Mouse (Mus musculus) kidney, embryonic 16.5 days (tissue): Measurements from ENCODE around the gene Msmp. TPM values are rescaled to one million over a fixed set of nuclear protein-coding genes. Genes with fewer than 3 reads are reported as not detected.
"Not testable (repeated sequence)": the region's sequence is repeated elsewhere in the genome, so short reads cannot be mapped to it uniquely, and the experiment has no call there.

ENCODE experiments used
- ATAC-seq: fragments of 200-750 bp; cut with Nextera tagmentation; 2 replicates; pipeline ENCODE4 v1.8.0; 2017; ENCODE audit warnings: moderate TSS enrichment; ENCODE audit not compliant: low FRiP score, low TSS enrichment
- H3K27ac ChIP-seq: fragments of 300-500 bp; sonication (generic); 2 replicates; pipeline ENCODE4 v1.5.1; 2014; ENCODE audit warnings: low read length
- H3K27me3 ChIP-seq: fragments of 300-500 bp; sonication (generic); 2 replicates; pipeline ENCODE4 v1.6.1; 2014; ENCODE audit warnings: low read length, control low read depth, mixed read lengths; ENCODE audit not compliant: insufficient read depth
- H3K36me3 ChIP-seq: fragments of 300-500 bp; sonication (generic); 2 replicates; pipeline ENCODE4 v1.6.1; 2014; ENCODE audit warnings: low read length, control low read depth, mixed read lengths; ENCODE audit not compliant: insufficient read depth
- H3K4me1 ChIP-seq: fragments of 300-500 bp; sonication (generic); 2 replicates; pipeline ENCODE4 v1.6.1; 2014; ENCODE audit warnings: low read length, control low read depth, mixed read lengths; ENCODE audit not compliant: insufficient read depth
- H3K4me2 ChIP-seq: fragments of 300-500 bp; sonication (generic); replicated peaks from 2 replicates; pipeline ENCODE4 v1.6.1; 2014; ENCODE audit warnings: low read depth, low read length
- H3K4me3 ChIP-seq: fragments of 300-500 bp; sonication (generic); 2 replicates; pipeline ENCODE4 v1.5.1; 2014; ENCODE audit warnings: mild to moderate bottlenecking, low read length
- H3K9ac ChIP-seq: fragments of 300-500 bp; sonication (generic); replicated peaks from 2 replicates; pipeline ENCODE4 v1.6.1; 2014; ENCODE audit warnings: low read length
- H3K9me3 ChIP-seq: fragments of 300-500 bp; sonication (generic); 2 replicates; pipeline ENCODE4 v1.6.1; 2016; ENCODE audit warnings: low read length, control low read depth
- WGBS: fragments of 180-500 bp; shearing (Covaris S2); extraction: QIAGEN DNeasy Blood & Tissue Kit; methylation state at CpG from one replicate; pipeline ENCODE4 v1.1.7; 2014; 5-methylcytosine and 5-hydroxymethylcytosine counted together
- polyA plus RNA-seq: library from polyadenylated mRNA; unstranded; fragments of >200 nt; fragmentation: Nextera tagmentation; extraction: Ambion mirVana; gene quantifications from 2 replicates; pipeline ENCODE4 v1.2.1, GENCODE M21; 2015

Msmp gene
- polyA plus RNA-seq, 1 experiment from 2014 or later = 3.1 TPM

DNA sequence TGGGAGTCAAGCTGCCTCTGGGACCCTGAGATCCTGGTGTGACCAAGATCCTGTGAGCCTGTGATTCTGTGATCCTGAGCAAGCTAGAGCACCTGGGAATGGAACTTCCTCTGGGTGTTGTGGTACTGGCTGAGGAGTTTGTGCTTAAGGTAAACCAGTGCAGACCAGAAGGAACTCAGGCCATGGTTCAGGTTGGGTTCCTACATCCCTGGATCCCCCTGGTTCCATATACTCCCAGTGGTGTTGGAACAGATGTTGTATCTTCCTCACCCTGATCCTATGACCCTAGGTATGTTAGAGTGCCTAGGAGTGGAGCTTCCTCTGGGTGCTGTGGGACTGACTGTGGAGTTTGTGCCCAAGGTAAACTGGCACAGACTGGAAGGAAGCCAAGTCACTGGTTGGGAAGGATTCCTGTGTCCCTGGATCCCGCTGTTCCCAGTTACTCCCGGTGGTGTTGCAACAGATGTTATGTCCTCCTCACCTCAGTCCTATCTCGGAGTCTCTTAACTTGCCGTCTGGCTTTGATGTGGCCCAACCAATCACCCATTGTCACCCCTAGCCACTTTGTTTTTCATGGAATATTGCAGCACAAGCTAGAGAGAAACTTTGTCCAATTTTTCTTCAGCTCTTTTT lies 36.0 kb upstream of the Msmp start:
- H3K4me1 ChIP-seq = no peaks in the 10 kb centered on the region
- H3K4me3 ChIP-seq = no peak overlapping the region
- no peak overlapping the region for H3K4me2 ChIP-seq
- no peak overlapping the region for H3K27ac ChIP-seq
- no peak overlapping the region for H3K9ac ChIP-seq
- no peak for ATAC-seq
- H3K36me3 ChIP-seq = no peaks in the 10 kb centered on the region
- H3K27me3 ChIP-seq = no peaks in the 10 kb centered on the region
- H3K9me3 ChIP-seq = peaks cover 8% of the 10 kb centered on the region
- 64% methylated on average over 4 of the region's 4 CpGs for WGBS

DNA sequence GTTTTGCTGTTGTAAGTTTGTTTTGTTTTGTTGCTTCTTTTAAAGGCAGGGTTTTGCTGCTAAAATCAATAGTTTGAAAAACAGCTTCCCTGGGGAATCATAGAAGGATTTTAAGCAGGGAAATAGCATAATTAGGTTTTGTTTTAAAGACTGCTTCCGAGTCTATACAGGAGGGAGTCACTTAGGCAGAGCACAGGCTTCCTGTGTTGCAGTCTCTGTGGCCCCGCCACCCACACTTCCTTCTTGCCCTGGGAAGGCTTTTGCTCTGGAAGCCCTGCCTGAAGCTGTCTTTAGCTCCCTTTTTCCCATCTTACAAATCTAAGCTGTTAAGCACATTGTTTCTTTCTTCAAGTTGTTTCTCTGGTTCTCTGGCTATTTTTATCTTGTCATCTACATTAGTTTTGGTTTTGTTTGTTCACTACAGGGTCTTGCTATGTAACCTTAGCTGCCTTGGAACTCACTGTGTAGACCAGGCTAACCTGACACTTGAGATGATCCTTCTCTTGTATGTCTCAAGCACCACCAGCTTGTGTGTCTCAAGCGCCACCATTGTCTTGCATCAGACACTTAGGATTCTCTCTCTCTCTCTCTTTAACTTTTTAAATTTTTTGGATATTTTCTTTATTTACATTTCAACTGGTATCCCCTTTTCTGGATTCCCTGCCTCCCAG lies 28.9 kb upstream of the Msmp start:
- no peaks in the 10 kb centered on the region for H3K9me3 ChIP-seq
- no peak overlapping the region for H3K4me2 ChIP-seq
- H3K4me3 ChIP-seq = no peak overlapping the region
- no peaks in the 10 kb centered on the region for H3K4me1 ChIP-seq
- WGBS = 64% methylated on average over 3 of the region's 3 CpGs
- no peaks in the 10 kb centered on the region for H3K27me3 ChIP-seq
- H3K36me3 ChIP-seq = no peaks in the 10 kb centered on the region
- H3K27ac ChIP-seq = no peak overlapping the region
- no peak for ATAC-seq
- no peak overlapping the region for H3K9ac ChIP-seq

DNA sequence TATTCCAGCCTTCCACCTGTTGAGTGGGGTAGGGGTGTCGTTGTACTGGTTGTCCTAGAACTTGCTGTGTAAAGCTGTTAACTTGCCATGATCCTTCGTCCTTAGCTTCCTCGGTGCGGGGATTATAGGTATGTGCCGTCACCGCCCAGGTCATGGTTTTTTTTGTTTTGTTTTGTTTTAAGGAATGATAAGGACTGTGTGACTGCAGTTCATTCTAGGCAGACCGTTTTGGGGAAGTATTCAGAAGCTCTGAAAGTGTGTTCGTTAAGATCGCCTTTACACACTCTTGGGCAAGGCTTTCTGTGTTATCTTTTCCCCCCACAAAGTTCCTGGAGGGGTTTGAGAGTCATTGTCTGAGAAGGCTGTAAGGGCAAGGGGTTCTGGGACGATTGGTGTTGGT lies 28.2 kb upstream of the Msmp start:
- Histone ChIP-seq H3K9ac (no peak overlapping the region), H3K4me3 (no peak overlapping the region), H3K4me1 (no peaks in the 10 kb centered on the region), H3K9me3 (no peaks in the 10 kb centered on the region), H3K4me2 (no peak overlapping the region), H3K36me3 (no peaks in the 10 kb centered on the region), H3K27ac (no peak overlapping the region), H3K27me3 (no peaks in the 10 kb centered on the region)
- no peak for ATAC-seq
- WGBS = 72% methylated on average over 10 of the region's 10 CpGs

GRCm38 (mm10) chr4:43604751-43605685 lies 20.7 kb upstream of the Msmp start:
- H3K4me2 ChIP-seq = no peak overlapping the region
- H3K9me3 ChIP-seq = no peaks in the 10 kb centered on the region
- no peaks in the 10 kb centered on the region for H3K36me3 ChIP-seq
- H3K9ac ChIP-seq = no peak overlapping the region
- H3K4me1 ChIP-seq = no peaks in the 10 kb centered on the region
- H3K4me3 ChIP-seq = no peak overlapping the region
- H3K27me3 ChIP-seq = no peaks in the 10 kb centered on the region
- ATAC-seq = no peak
- H3K27ac ChIP-seq = no peak overlapping the region
- WGBS = 66% methylated on average over 9 of the region's 9 CpGs

- no peaks in the 10 kb centered on the region for H3K36me3 ChIP-seq
Observed at GRCm38 (mm10) chr4:43604099-43604498, 19.8 kb upstream of the Msmp start.

DNA sequence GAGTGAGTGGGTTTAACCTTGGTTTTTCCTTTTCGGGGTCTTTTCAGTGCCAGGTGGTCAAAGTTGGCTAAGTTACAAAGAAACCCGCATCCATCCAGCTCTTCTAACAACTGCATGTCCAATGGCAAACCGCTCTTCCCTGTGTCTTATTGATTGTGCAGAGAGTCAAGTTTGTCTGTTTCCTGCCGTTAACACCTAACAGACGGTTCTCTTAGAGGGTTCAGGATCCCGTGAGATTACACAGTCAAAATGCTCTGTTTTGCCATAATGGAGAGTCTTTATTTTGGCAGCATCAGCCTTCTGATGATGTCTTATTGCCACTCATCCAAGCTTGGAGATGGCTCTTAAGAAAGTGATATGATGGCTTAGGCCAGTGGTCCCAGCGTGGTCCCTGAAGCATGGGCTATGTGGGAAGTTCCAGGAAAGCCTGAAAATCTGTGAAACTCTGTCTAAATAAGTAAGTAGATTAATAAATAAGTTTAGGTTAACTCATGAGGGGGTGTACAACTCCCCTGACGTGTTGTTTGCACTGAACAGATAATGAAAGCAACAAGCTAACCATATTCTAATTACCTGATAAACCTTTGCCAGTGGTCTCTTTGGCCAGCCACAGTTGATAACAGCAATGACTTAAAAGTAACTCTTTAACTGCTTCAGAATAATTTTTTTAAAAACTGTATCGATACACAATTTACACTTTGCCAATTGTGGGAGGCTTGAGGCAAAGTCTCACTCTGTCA lies 16.1 kb upstream of the Msmp start:
- H3K27ac ChIP-seq = no peak overlapping the region
- no peaks in the 10 kb centered on the region for H3K36me3 ChIP-seq
- no peak overlapping the region for H3K4me2 ChIP-seq
- H3K4me1 ChIP-seq = no peaks in the 10 kb centered on the region
- ATAC-seq = no peak
- 77% methylated on average over 9 of the region's 9 CpGs for WGBS
- no peak overlapping the region for H3K9ac ChIP-seq
- H3K9me3 ChIP-seq = no peaks in the 10 kb centered on the region
- H3K4me3 ChIP-seq = no peak overlapping the region
- H3K27me3 ChIP-seq = no peaks in the 10 kb centered on the region

More at GRCm38 (mm10) chr4:43604099-43604498, 19.8 kb upstream of the Msmp start:
- no peak for ATAC-seq
- no peak overlapping the region for H3K9ac ChIP-seq
- no peak overlapping the region for H3K4me3 ChIP-seq
- H3K4me2 ChIP-seq = no peak overlapping the region
- no peak overlapping the region for H3K27ac ChIP-seq
- H3K9me3 ChIP-seq = no peaks in the 10 kb centered on the region
- H3K4me1 ChIP-seq = no peaks in the 10 kb centered on the region
- no peaks in the 10 kb centered on the region for H3K27me3 ChIP-seq
- 75% methylated on average over 3 of the region's 3 CpGs for WGBS

GRCm38 (mm10) chr4:43598650-43599380 lies 14.5 kb upstream of the Msmp start:
- no peak overlapping the region for H3K4me2 ChIP-seq
- ATAC-seq = no peak
- H3K9ac ChIP-seq = no peak overlapping the region
- no peaks in the 10 kb centered on the region for H3K4me1 ChIP-seq
- H3K27me3 ChIP-seq = no peaks in the 10 kb centered on the region
- no peak overlapping the region for H3K4me3 ChIP-seq
- H3K9me3 ChIP-seq = no peaks in the 10 kb centered on the region
- WGBS = 84% methylated on average over 7 of the region's 7 CpGs
- no peaks in the 10 kb centered on the region for H3K36me3 ChIP-seq
- no peak overlapping the region for H3K27ac ChIP-seq

DNA sequence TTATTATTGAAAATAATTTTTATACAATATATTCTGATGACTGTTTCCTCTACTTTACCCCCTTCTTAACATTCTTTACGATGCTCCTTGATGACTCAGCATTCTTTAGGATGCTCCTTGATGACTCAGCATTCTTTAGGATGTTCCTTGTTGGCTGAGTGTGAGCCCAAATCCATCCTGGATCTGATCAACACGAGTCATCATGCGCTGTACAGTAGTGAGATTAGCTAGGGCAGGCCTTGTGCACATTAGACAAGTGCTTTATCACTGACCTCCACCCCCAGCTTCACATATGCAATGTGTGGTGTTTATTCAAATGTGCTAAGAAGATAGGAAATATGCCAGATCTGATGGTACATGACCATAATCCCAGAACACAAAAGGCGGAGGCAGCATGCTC lies 13.9 kb upstream of the Msmp start:
- Histone ChIP-seq H3K36me3 (no peaks in the 10 kb centered on the region), H3K4me3 (no peak overlapping the region), H3K27me3 (no peaks in the 10 kb centered on the region), H3K27ac (no peak overlapping the region), H3K9me3 (no peaks in the 10 kb centered on the region), H3K9ac (no peak overlapping the region), H3K4me1 (peaks cover 4% of the 10 kb centered on the region; the same call in 1 of the 2 replicates), H3K4me2 (no peak overlapping the region)
- no peak for ATAC-seq
- WGBS = 83% methylated on average over 4 of the region's 4 CpGs

- H3K4me2 ChIP-seq, H3K36me3 ChIP-seq, H3K9ac ChIP-seq, H3K27ac ChIP-seq, H3K27me3 ChIP-seq, H3K4me3 ChIP-seq, H3K4me1 ChIP-seq, ATAC-seq, H3K9me3 ChIP-seq: not testable (repeated sequence)
- WGBS = 76% methylated on average over 2 of the region's 2 CpGs
Observed at GRCm38 (mm10) chr4:43596597-43596996, 12.3 kb upstream of the Msmp start.
